Mouse (Mus musculus) stomach, embryonic 15.5 days (tissue): ENCODE measurements around the gene Cyp2ab1. TPM values are rescaled to one million over a fixed set of nuclear protein-coding genes. Genes with fewer than 3 reads are reported as not detected.

Source experiments
- ATAC-seq: fragments of 200-750 bp; cut with Nextera tagmentation; 2 replicates; pipeline ENCODE4 v1.8.0; 2017; ENCODE audit warnings: low read depth, moderate number of reproducible peaks, moderate TSS enrichment; ENCODE audit not compliant: insufficient read depth, low FRiP score
- H3K27ac ChIP-seq: fragments of 300-500 bp; sonication (generic); 2 replicates; pipeline ENCODE4 v1.5.1; 2015; ENCODE audit warnings: mild to moderate bottlenecking, inconsistent platforms
- H3K27me3 ChIP-seq: fragments of 300-500 bp; sonication (generic); replicated peaks from 2 replicates; pipeline ENCODE4 v1.6.1; 2015; ENCODE audit warnings: inconsistent platforms
- H3K36me3 ChIP-seq: fragments of 300-500 bp; sonication (generic); 2 replicates; pipeline ENCODE4 v1.6.1; 2015; ENCODE audit warnings: inconsistent platforms
- H3K4me1 ChIP-seq: fragments of 300-500 bp; sonication (generic); 2 replicates; pipeline ENCODE4 v1.6.1; 2015; ENCODE audit warnings: inconsistent platforms
- H3K4me2 ChIP-seq: fragments of 300-500 bp; sonication (generic); 2 replicates; pipeline ENCODE4 v1.6.1; 2015; ENCODE audit warnings: mild to moderate bottlenecking, inconsistent platforms
- H3K4me3 ChIP-seq: fragments of 300-500 bp; sonication (generic); replicated peaks from 2 replicates; pipeline ENCODE4 v1.5.1; 2015; ENCODE audit warnings: inconsistent platforms
- H3K9ac ChIP-seq: fragments of 300-500 bp; sonication (generic); 2 replicates; pipeline ENCODE4 v1.6.1; 2015; ENCODE audit warnings: inconsistent platforms
- H3K9me3 ChIP-seq: fragments of 300-500 bp; sonication (generic); 2 replicates; pipeline ENCODE4 v1.6.1; 2016; ENCODE audit warnings: inconsistent platforms
- WGBS: fragments of 180-500 bp; shearing (Covaris S2); methylation state at CpG from one replicate; pipeline ENCODE4 v1.1.7; 2015; 5-methylcytosine and 5-hydroxymethylcytosine counted together
- polyA plus RNA-seq: library from polyadenylated mRNA; unstranded; fragments of >200 nt; fragmentation: Nextera tagmentation; extraction: Ambion mirVana; gene quantifications from 2 replicates; pipeline ENCODE4 v1.2.1, GENCODE M21; 2015

The Cyp2ab1 gene
- polyA plus RNA-seq, 1 experiment from 2014 or later = not detected

- no peaks in the 10 kb centered on the region for H3K36me3 ChIP-seq
- no peak overlapping the region for H3K27ac ChIP-seq
- no peaks in the 10 kb centered on the region for H3K4me1 ChIP-seq
- H3K4me2 ChIP-seq = no peak overlapping the region
- H3K27me3 ChIP-seq = no peaks in the 10 kb centered on the region
- ATAC-seq = no peak
- H3K9ac ChIP-seq = no peak overlapping the region
- WGBS = 72% methylated on average over 5 of the region's 5 CpGs
- H3K9me3 ChIP-seq = no peaks in the 10 kb centered on the region
- H3K4me3 ChIP-seq = no peak overlapping the region
Observed at GRCm38 (mm10) chr16:20323907-20324306, 1.3 kb downstream of the Cyp2ab1 start.

- Histone ChIP-seq H3K27me3 (no peaks in the 10 kb centered on the region), H3K4me1 (no peaks in the 10 kb centered on the region), H3K4me2 (no peak overlapping the region), H3K4me3 (no peak overlapping the region), H3K9ac (no peak overlapping the region), H3K9me3 (no peaks in the 10 kb centered on the region), H3K27ac (no peak overlapping the region), H3K36me3 (no peaks in the 10 kb centered on the region)
- WGBS = 74% methylated on average over 4 of the region's 4 CpGs
- ATAC-seq = no peak
Observed at GRCm38 (mm10) chr16:20322274-20322673, 2.9 kb downstream of the Cyp2ab1 start.

- no peak overlapping the region for H3K4me3 ChIP-seq
- H3K4me1 ChIP-seq = no peaks in the 10 kb centered on the region
- H3K27me3 ChIP-seq = no peaks in the 10 kb centered on the region
- H3K9ac ChIP-seq = no peak overlapping the region
- WGBS = 75% methylated on average over 6 of the region's 6 CpGs
- ATAC-seq = no peak
- H3K9me3 ChIP-seq = no peaks in the 10 kb centered on the region
- H3K36me3 ChIP-seq = no peaks in the 10 kb centered on the region
- H3K4me2 ChIP-seq = no peak overlapping the region
- H3K27ac ChIP-seq = no peak overlapping the region
Observed at GRCm38 (mm10) chr16:20316770-20317169, 8.4 kb downstream of the Cyp2ab1 start.

- no peak overlapping the region for H3K27ac ChIP-seq
- H3K36me3 ChIP-seq = no peaks in the 10 kb centered on the region
- no peaks in the 10 kb centered on the region for H3K27me3 ChIP-seq
- no peak overlapping the region for H3K9ac ChIP-seq
- ATAC-seq = no peak
- no peak overlapping the region for H3K4me3 ChIP-seq
- no peaks in the 10 kb centered on the region for H3K4me1 ChIP-seq
- no peaks in the 10 kb centered on the region for H3K9me3 ChIP-seq
- no peak overlapping the region for H3K4me2 ChIP-seq
- WGBS = 76% methylated on average over 4 of the region's 4 CpGs
Observed at GRCm38 (mm10) chr16:20315266-20315665, 9.9 kb downstream of the Cyp2ab1 start.

GRCm38 (mm10) chr16:20312272-20312671 lies 12.9 kb downstream of the Cyp2ab1 start:
- H3K4me3 ChIP-seq = no peak overlapping the region
- H3K27me3 ChIP-seq = no peaks in the 10 kb centered on the region
- 60% methylated on average over 14 of the region's 14 CpGs for WGBS
- no peaks in the 10 kb centered on the region for H3K4me1 ChIP-seq
- no peaks in the 10 kb centered on the region for H3K9me3 ChIP-seq
- H3K36me3 ChIP-seq = no peaks in the 10 kb centered on the region
- H3K27ac ChIP-seq = no peak overlapping the region
- ATAC-seq = 0 out of 2 replicates have a peak, but pooled peaks have one; percentile 31
- no peak overlapping the region for H3K9ac ChIP-seq
- no peak overlapping the region for H3K4me2 ChIP-seq

GRCm38 (mm10) chr16:20301770-20302649 lies 23.2 kb downstream of the Cyp2ab1 start, which contains the start of gene Parl:
Gene Parl, minus strand, starts transcription at chr16:20302387.
- no peaks in the 10 kb centered on the region for H3K9me3 ChIP-seq
- peaks cover 3% of the 10 kb centered on the region; the same call in 1 of the 2 replicates for H3K36me3 ChIP-seq
- peak within 1 kb of the TSS; percentile 58 for H3K4me2 ChIP-seq
- peaks cover 12% of the 10 kb centered on the region for H3K4me1 ChIP-seq
- H3K9ac ChIP-seq = peak within 1 kb of the TSS; percentile 60
- peak within 1 kb of the TSS; percentile 92 for H3K4me3 ChIP-seq
- peak within 1 kb of the TSS; percentile 77 for H3K27ac ChIP-seq
- H3K27me3 ChIP-seq = no peaks in the 10 kb centered on the region
- WGBS = under 1% methylated on average over 52 of the region's 52 CpGs
- peak; percentile 82 for ATAC-seq

- Histone ChIP-seq H3K36me3 (peaks cover 4% of the 10 kb centered on the region; the same call in 1 of the 2 replicates), H3K27ac (no peak overlapping the region), H3K9ac (no peak overlapping the region), H3K4me3 (no peak overlapping the region), H3K4me1 (peaks cover 12% of the 10 kb centered on the region), H3K27me3 (no peaks in the 10 kb centered on the region), H3K9me3 (no peaks in the 10 kb centered on the region), H3K4me2 (no peak overlapping the region)
- 90% methylated on average over 2 of the region's 2 CpGs for WGBS
- ATAC-seq = no peak
Observed at GRCm38 (mm10) chr16:20300076-20300475, 25.1 kb downstream of the Cyp2ab1 start.

- H3K27ac ChIP-seq = no peak overlapping the region
- H3K9ac ChIP-seq = no peak overlapping the region
- no peak for ATAC-seq
- no peak overlapping the region for H3K4me2 ChIP-seq
- no peaks in the 10 kb centered on the region for H3K27me3 ChIP-seq
- 79% methylated on average over 4 of the region's 4 CpGs for WGBS
- H3K9me3 ChIP-seq = no peaks in the 10 kb centered on the region
- peaks cover 25% of the 10 kb centered on the region for H3K36me3 ChIP-seq
- no peak overlapping the region for H3K4me3 ChIP-seq
- H3K4me1 ChIP-seq = no peaks in the 10 kb centered on the region
Observed at GRCm38 (mm10) chr16:20280238-20280637, 45.0 kb downstream of the Cyp2ab1 start.

GRCm38 (mm10) chr16:20279395-20279794 lies 45.8 kb downstream of the Cyp2ab1 start:
- peaks cover 21% of the 10 kb centered on the region; the same call in 1 of the 2 replicates for H3K36me3 ChIP-seq
- no peak overlapping the region for H3K4me2 ChIP-seq
- WGBS = 75% methylated on average over 5 of the region's 5 CpGs
- no peak for ATAC-seq
- H3K9me3 ChIP-seq = no peaks in the 10 kb centered on the region
- H3K9ac ChIP-seq = no peak overlapping the region
- H3K27ac ChIP-seq = no peak overlapping the region
- no peak overlapping the region for H3K4me3 ChIP-seq
- H3K4me1 ChIP-seq = no peaks in the 10 kb centered on the region
- H3K27me3 ChIP-seq = no peaks in the 10 kb centered on the region

GRCm38 (mm10) chr16:20272994-20273393 lies 52.2 kb downstream of the Cyp2ab1 start:
- no peak for ATAC-seq
- 24% methylated on average over 3 of the region's 3 CpGs for WGBS

GRCm38 (mm10) chr16:20271339-20271738 lies 53.9 kb downstream of the Cyp2ab1 start:
- Histone ChIP-seq H3K27me3 (no peaks in the 10 kb centered on the region), H3K27ac (no peak overlapping the region), H3K4me3 (no peak overlapping the region), H3K4me2 (no peak overlapping the region), H3K4me1 (no peaks in the 10 kb centered on the region), H3K36me3 (no peaks in the 10 kb centered on the region), H3K9ac (no peak overlapping the region), H3K9me3 (no peaks in the 10 kb centered on the region)
- ATAC-seq = no peak
- 71% methylated on average over 4 of the region's 4 CpGs for WGBS

More at GRCm38 (mm10) chr16:20272994-20273393, 52.2 kb downstream of the Cyp2ab1 start:
- H3K4me1 ChIP-seq = no peaks in the 10 kb centered on the region
- no peak overlapping the region for H3K4me2 ChIP-seq
- no peak overlapping the region for H3K4me3 ChIP-seq
- H3K27ac ChIP-seq = no peak overlapping the region
- H3K9ac ChIP-seq = no peak overlapping the region
- no peaks in the 10 kb centered on the region for H3K9me3 ChIP-seq
- H3K27me3 ChIP-seq = no peaks in the 10 kb centered on the region
- no peaks in the 10 kb centered on the region for H3K36me3 ChIP-seq

GRCm38 (mm10) chr16:20265089-20265488 lies 60.1 kb downstream of the Cyp2ab1 start:
- Histone ChIP-seq H3K9me3 (no peaks in the 10 kb centered on the region), H3K36me3 (no peaks in the 10 kb centered on the region), H3K27me3 (no peaks in the 10 kb centered on the region), H3K4me1 (no peaks in the 10 kb centered on the region), H3K9ac (no peak overlapping the region), H3K27ac (no peak overlapping the region), H3K4me2 (no peak overlapping the region), H3K4me3 (no peak overlapping the region)
- WGBS = 76% methylated on average over 7 of the region's 7 CpGs
- ATAC-seq = no peak
